Mouse (Mus musculus) forebrain, embryonic 14.5 days (tissue): ENCODE measurements around the gene Nlk. TPM values are rescaled to one million over a fixed set of nuclear protein-coding genes. Genes with fewer than 3 reads are reported as not detected.
A peak's percentile ranks its signal among the peaks of the same experiment; 100 is the strongest.

ENCODE experiments used
- ATAC-seq: fragments of 200-750 bp; cut with Nextera tagmentation; 2 replicates; pipeline ENCODE4 v1.8.0; 2017; ENCODE audit warnings: mild to moderate bottlenecking, moderate library complexity
- DNase-seq: peaks from one replicate; pipeline ENCODE4 v3.0.0-alpha.2; 2015; ENCODE audit warnings: low spot score
- H3K27ac ChIP-seq: fragments of 300-500 bp; sonication (generic); 2 replicates; pipeline ENCODE4 v1.5.1; 2014; ENCODE audit warnings: low read depth, mild to moderate bottlenecking, control low read depth, low read length, moderate library complexity
- H3K27me3 ChIP-seq: fragments of 300-500 bp; sonication (generic); replicated peaks from 2 replicates; pipeline ENCODE4 v1.6.1; 2014; ENCODE audit warnings: low read length, control low read depth, mixed read lengths; ENCODE audit not compliant: control insufficient read depth, insufficient read depth
- H3K36me3 ChIP-seq: fragments of 300-500 bp; sonication (generic); 2 replicates; pipeline ENCODE4 v1.6.1; 2014; ENCODE audit warnings: low read length, control low read depth; ENCODE audit not compliant: control insufficient read depth, insufficient read depth
- H3K4me1 ChIP-seq: fragments of 300-500 bp; sonication (generic); 2 replicates; pipeline ENCODE4 v1.6.1; 2014; ENCODE audit warnings: antibody characterized with exemption, low read length, control low read depth; ENCODE audit not compliant: control insufficient read depth, insufficient read depth
- H3K4me2 ChIP-seq: fragments of 300-500 bp; sonication (generic); 2 replicates; pipeline ENCODE4 v1.6.1; 2014; ENCODE audit warnings: mild to moderate bottlenecking, control low read depth, low read length
- H3K4me3 ChIP-seq: fragments of 300-500 bp; sonication (generic); 2 replicates; pipeline ENCODE4 v1.5.1; 2014; ENCODE audit warnings: low read depth, low read length, control low read depth
- H3K9ac ChIP-seq: fragments of 300-500 bp; sonication (generic); 2 replicates; pipeline ENCODE4 v1.6.1; 2014; ENCODE audit warnings: mild to moderate bottlenecking, low read length, control low read depth, moderate library complexity
- H3K9me3 ChIP-seq: fragments of 300-500 bp; sonication (generic); replicated peaks from 2 replicates; pipeline ENCODE4 v1.6.1; 2016; ENCODE audit warnings: low read length, control low read depth, mixed read lengths; ENCODE audit not compliant: control insufficient read depth
- WGBS: fragments of 180-500 bp; shearing (Covaris S2); extraction: QIAGEN DNeasy Blood & Tissue Kit; methylation state at CpG from one replicate; pipeline ENCODE4 v1.1.7; 2014; 5-methylcytosine and 5-hydroxymethylcytosine counted together
- polyA plus RNA-seq: library from polyadenylated mRNA; unstranded; fragments of >200 nt; fragmentation: Nextera tagmentation; extraction: Ambion mirVana; gene quantifications from 2 replicates; pipeline ENCODE4 v1.2.1, GENCODE M21; 2014

Nlk gene
- polyA plus RNA-seq, 1 experiment from 2014 or later = 31.6 TPM

DNA sequence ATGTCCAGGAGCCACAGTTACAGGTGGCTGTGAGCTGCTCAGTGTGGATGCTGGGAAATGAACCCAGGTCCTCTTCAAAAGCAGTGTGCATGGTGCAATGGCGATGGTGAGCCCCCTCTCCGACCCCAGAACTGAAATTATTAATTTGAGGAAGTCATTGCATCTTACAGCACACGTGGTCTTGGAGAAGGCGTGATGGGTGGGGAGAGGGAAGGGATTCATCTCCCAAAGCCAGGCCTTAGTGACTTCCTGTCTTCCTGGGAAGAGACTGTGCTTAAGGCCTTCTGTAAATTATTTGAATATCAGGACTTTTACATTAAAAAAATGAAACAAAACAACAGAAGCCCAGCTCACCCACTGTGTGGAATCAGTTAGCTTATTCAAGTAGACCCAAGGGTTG lies 141.1 kb downstream of the Nlk start:
- no peak overlapping the region for H3K9ac ChIP-seq
- no peak overlapping the region for H3K4me2 ChIP-seq
- H3K9me3 ChIP-seq = no peaks in the 10 kb centered on the region
- 87% methylated on average over 4 of the region's 4 CpGs for WGBS
- ATAC-seq = no peak
- no peak for DNase-seq
- H3K27me3 ChIP-seq = no peaks in the 10 kb centered on the region
- H3K27ac ChIP-seq = no peak overlapping the region
- no peak overlapping the region for H3K4me3 ChIP-seq
- no peaks in the 10 kb centered on the region for H3K36me3 ChIP-seq
- H3K4me1 ChIP-seq = peaks cover 1% of the 10 kb centered on the region; the same call in 1 of the 2 replicates

DNA sequence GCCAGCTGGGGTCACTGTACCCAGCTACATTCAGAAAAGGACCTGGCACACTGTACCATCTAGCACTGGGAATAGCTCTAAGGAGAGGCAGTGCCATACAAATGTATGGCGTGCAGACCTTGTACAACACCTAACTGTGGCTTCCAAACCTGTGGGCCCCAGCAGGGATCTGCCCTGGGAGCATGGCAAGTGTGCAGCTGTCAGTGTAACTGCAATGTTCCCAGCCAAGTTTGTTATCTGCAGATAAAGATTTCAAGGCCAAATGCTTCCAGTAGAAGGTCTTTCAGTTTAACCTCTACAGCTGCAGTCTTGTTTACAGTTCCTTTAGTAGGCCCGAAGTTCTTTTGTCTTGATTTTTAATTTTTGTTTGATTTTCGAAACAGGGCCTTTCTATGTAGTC lies 141.6 kb downstream of the Nlk start:
- DNase-seq (no peak), ATAC-seq (no peak)
- H3K4me2 ChIP-seq = no peak overlapping the region
- WGBS = 87% methylated on average over 3 of the region's 3 CpGs
- H3K27ac ChIP-seq = no peak overlapping the region
- peaks cover 3% of the 10 kb centered on the region; the same call in 1 of the 2 replicates for H3K4me1 ChIP-seq
- H3K9me3 ChIP-seq = no peaks in the 10 kb centered on the region
- no peaks in the 10 kb centered on the region for H3K36me3 ChIP-seq
- no peak overlapping the region for H3K9ac ChIP-seq
- no peaks in the 10 kb centered on the region for H3K27me3 ChIP-seq
- no peak overlapping the region for H3K4me3 ChIP-seq

DNA sequence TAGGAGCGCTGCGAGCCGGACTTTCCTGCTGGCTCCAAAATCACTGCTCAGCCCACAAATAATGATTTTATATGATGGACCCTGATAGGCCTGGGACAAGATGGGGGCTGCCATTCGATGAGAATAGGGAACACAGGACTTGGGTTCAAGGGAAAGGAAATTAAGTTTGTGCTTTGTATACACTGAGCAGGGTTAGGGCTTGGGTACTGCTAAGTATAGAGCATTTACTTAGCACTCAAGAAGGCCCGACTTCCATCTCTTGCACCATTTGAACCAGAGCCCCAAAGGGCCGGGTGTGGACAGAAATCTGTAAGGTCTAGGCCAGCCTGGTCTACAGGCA lies 146.1 kb downstream of the Nlk start:
- no peak for DNase-seq
- 33% methylated on average over 6 of the region's 6 CpGs for WGBS
- peak; percentile 43 for ATAC-seq
- Histone ChIP-seq H3K9ac (peak overlapping the region; percentile 66), H3K27ac (peak overlapping the region; percentile 70), H3K4me2 (peak overlapping the region; percentile 79), H3K36me3 (no peaks in the 10 kb centered on the region), H3K9me3 (no peaks in the 10 kb centered on the region), H3K27me3 (no peaks in the 10 kb centered on the region), H3K4me3 (peak overlapping the region; percentile 59), H3K4me1 (peaks cover 16% of the 10 kb centered on the region)

DNA sequence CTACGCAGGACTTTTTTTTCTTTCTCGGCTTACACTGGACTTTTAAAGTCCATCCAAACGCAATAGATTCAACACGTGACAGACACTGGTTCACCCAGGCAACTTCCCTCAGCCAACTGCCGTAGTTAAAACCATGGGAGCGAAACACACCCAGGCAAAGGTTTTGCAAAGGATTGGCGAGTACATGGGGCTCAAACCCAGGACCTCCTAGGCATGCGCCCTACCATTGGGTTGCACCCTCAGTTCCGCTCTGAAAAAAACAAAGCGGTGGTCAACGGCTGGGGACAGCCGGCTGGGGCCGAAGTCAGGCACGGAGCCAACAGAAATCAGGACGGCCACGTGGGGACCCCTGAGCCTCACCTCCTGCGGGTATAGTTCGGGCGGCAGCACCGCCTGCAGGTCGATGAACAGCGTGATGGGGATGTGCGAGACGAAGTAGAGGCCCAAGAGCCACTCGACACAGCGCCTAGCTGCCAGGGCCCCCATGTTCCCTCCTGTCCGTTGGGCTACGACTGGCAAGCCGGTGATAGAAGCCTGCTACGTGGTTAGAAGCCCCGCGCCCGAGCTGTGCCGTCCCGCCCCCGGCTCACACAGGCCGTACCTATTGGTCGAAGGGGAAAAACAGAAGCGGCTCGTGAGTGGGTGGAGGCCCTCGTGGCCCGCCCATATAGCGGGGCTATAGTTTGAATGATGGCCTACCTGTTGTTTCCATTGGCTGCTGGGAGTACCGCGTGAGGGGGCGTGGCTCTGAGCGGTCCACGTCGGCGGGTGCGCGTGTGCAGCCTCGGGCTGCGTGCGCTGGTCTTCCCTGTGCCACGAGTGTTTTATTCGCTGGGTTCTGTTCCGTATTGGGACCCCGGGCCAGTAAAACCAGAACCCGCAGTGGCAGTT lies 146.8 kb downstream of the Nlk start, which contains the start of gene Tmem97:
Gene Tmem97 (minus strand): TSS at position 610 of the 891 bp plus-strand sequence.
- H3K27ac ChIP-seq = peak within 1 kb of the TSS; percentile 77
- WGBS = under 1% methylated on average over 58 of the region's 60 CpGs
- ATAC-seq (peak; percentile 100), DNase-seq (peak; percentile 99)
- no peaks in the 10 kb centered on the region for H3K9me3 ChIP-seq
- peaks cover 4% of the 10 kb centered on the region; the same call in 1 of the 2 replicates for H3K36me3 ChIP-seq
- no peaks in the 10 kb centered on the region for H3K27me3 ChIP-seq
- H3K4me1 ChIP-seq = peaks cover 16% of the 10 kb centered on the region
- peak within 1 kb of the TSS; percentile 59 for H3K4me3 ChIP-seq
- peak within 1 kb of the TSS; percentile 73 for H3K9ac ChIP-seq
- H3K4me2 ChIP-seq = peak within 1 kb of the TSS; percentile 79

DNA sequence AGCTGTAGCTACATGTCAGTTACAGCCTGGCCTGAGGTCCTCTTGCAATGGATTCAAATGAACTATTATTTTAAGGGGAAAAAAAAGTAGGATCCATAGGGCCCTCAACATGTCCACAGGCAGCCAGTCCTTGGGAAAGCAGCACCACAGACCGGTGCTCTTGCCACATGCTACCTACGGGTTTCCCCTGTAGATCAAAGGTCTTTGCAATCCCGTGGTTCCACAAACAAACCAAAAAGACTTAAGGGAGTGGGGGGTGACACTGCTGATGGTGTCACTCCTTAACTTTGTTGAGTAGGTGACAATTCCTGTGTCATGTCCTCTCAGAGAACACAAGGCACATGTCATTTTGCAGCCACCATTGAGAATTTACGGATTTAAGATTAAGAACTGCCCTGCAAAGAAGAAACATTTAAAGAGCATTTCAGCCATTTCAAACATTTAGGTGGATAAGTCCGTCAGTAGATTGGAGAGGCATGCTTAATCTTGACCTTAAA lies 147.6 kb downstream of the Nlk start:
- peaks cover 7% of the 10 kb centered on the region; the same call in 1 of the 2 replicates for H3K36me3 ChIP-seq
- H3K4me3 ChIP-seq = peak overlapping the region; percentile 59
- H3K27me3 ChIP-seq = no peaks in the 10 kb centered on the region
- DNase-seq (no peak), ATAC-seq (no peak)
- WGBS = 10% methylated on average over 5 of the region's 5 CpGs
- H3K9me3 ChIP-seq = no peaks in the 10 kb centered on the region
- peak overlapping the region; percentile 73 for H3K9ac ChIP-seq
- H3K27ac ChIP-seq = no peak overlapping the region
- H3K4me2 ChIP-seq = peak overlapping the region; percentile 79
- peaks cover 16% of the 10 kb centered on the region for H3K4me1 ChIP-seq

DNA sequence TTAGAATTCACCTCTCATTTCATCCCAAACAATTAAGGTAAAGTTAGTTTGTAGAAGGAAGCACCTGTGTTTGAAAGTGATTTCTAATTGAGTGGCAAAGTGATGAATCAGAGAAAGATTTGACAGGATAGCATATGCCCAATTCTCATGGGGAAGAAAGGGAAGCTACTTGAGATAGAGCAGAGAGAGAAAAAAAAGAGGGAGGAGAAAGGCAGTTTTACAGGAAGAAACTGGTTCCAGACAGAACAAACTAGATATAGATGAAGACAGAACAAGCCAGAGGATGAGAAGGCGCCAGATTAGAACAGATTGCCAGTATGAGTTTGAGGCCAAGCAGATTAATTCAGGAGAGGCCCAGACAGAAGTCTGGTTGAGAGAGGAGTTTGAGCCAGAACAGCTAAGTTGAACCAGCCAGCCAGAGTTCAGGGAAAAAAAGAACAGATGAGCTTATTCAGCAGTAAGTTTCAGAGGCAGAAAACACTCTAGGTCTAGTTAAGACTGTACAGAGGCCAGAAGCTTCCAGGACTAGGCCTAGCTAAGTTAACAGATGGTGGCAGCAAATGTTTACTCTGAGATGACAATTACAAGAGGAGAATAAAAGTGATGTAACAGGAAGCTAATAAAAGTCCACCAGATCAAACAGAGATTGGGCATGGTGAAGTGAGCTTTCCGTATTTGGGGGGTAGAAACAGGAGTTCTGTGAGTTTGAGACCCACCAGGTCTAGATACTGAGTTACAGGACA lies 149.3 kb downstream of the Nlk start:
- no peak for DNase-seq
- Histone ChIP-seq H3K27me3 (no peaks in the 10 kb centered on the region), H3K36me3 (peaks cover 21% of the 10 kb centered on the region), H3K9me3 (no peaks in the 10 kb centered on the region), H3K4me2 (no peak overlapping the region), H3K4me3 (no peak overlapping the region), H3K4me1 (peaks cover 16% of the 10 kb centered on the region), H3K27ac (no peak overlapping the region), H3K9ac (no peak overlapping the region)
- WGBS = 90% methylated on average over 2 of the region's 2 CpGs
- ATAC-seq = no peak

DNA sequence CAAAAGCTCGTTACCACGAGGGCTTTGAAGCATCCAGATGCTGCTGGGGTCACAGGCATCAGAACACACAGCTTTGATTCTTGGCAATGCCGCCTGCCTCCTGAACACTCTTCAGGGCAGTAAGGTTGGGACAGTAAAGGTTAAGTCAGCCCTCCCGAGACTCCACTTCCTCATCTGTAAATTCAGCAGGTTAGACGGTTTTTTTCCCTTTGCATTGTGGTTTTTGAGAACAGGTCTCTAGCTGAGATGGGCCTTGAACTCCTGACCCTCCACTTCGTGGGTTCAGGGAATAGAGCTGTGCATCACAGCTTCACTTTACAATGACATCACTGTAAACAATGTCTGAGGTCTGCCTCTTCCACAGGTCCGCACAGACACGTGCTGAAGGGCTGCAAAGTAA lies 152.0 kb downstream of the Nlk start:
- H3K9me3 ChIP-seq = no peaks in the 10 kb centered on the region
- H3K4me2 ChIP-seq = no peak overlapping the region
- H3K4me3 ChIP-seq = no peak overlapping the region
- peaks cover 13% of the 10 kb centered on the region; the same call in 1 of the 2 replicates for H3K4me1 ChIP-seq
- ATAC-seq (no peak), DNase-seq (no peak)
- no peak overlapping the region for H3K27ac ChIP-seq
- H3K36me3 ChIP-seq = peaks cover 41% of the 10 kb centered on the region
- H3K9ac ChIP-seq = no peak overlapping the region
- 69% methylated on average over 8 of the region's 8 CpGs for WGBS
- no peaks in the 10 kb centered on the region for H3K27me3 ChIP-seq

DNA sequence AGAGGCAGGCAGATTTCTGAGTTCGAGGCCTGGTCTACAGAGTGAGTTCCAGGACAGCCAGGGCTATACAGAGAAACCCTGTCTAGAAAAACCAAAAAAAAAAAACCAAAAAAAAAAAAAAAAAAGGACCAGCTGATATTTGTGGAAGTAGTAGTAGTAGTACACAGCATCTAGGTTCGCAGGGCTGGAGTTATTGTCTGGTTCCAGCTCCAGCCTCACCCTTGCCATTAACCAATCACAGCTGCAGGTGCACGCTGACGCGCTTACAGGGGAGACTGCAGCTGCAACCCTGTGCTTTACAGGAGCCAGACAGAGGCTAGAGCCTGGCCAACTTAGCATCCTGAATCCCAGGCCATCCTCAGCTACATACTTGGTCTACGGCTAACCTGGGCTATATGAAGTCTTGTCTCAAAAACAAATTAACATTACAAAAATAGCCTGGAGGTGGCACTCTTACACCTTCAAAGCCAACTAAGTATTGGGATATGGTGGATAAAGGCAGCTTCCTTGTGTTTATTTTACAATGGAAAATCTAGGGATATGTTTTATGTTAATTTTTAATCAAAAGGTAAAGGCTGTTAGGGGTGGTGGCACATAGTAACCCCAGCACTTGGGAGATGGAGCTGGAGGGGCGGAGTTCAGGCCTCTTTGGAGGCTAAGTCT lies 152.6 kb downstream of the Nlk start:
- 94% methylated on average over 7 of the region's 7 CpGs for WGBS
- ATAC-seq (no peak), DNase-seq (no peak)
- H3K27me3 ChIP-seq = no peaks in the 10 kb centered on the region
- no peak overlapping the region for H3K27ac ChIP-seq
- no peak overlapping the region for H3K9ac ChIP-seq
- H3K9me3 ChIP-seq = no peaks in the 10 kb centered on the region
- no peak overlapping the region for H3K4me2 ChIP-seq
- H3K36me3 ChIP-seq = peaks cover 47% of the 10 kb centered on the region
- peaks cover 8% of the 10 kb centered on the region; the same call in 1 of the 2 replicates for H3K4me1 ChIP-seq
- no peak overlapping the region for H3K4me3 ChIP-seq
